Mouse (Mus musculus): ENCODE measurements around the gene P2rx5.
A peak's percentile ranks its signal among the peaks of the same experiment; 100 is the strongest.

P2rx5 gene

GRCm38 (mm10) chr11:73176608-73177508 is 16.6 kb downstream of the P2rx5 start, which contains the start of the genes Emc6 and Tax1bp3:
TSS of gene Emc6 (minus strand) at chr11:73177037.
TSS of gene Tax1bp3 (plus strand) at chr11:73177083.
- DNase-seq: peak; percentile 97 to 98

- peak in 1 of 2 experiments; percentile 72 for DNase-seq
Observed at GRCm38 (mm10) chr11:73177509-73177875, 17.3 kb downstream of the P2rx5 start.

GRCm38 (mm10) chr11:73177895-73178294 is 17.7 kb downstream of the P2rx5 start:
- DNase-seq: peak in 1 of 2 experiments; percentile 39

GRCm38 (mm10) chr11:73185872-73186615 is 25.8 kb downstream of the P2rx5 start:
- no peak for DNase-seq

- DNase-seq: no peak
Observed at GRCm38 (mm10) chr11:73187231-73187630, 27.0 kb downstream of the P2rx5 start.

- peak; percentile 74 to 78 for DNase-seq
Observed at GRCm38 (mm10) chr11:73193047-73193446, 32.8 kb downstream of the P2rx5 start.

GRCm38 (mm10) chr11:73194444-73194843 is 34.2 kb downstream of the P2rx5 start:
- DNase-seq: no peak

GRCm38 (mm10) chr11:73198190-73198589 is 38.0 kb downstream of the P2rx5 start:
- no peak for DNase-seq

- DNase-seq: peak; percentile 86 to 88
Observed at GRCm38 (mm10) chr11:73198603-73199229, 38.5 kb downstream of the P2rx5 start, which contains the start of gene Ctns. TSS of gene Ctns (minus strand) at chr11:73199042.

GRCm38 (mm10) chr11:73199230-73199712 is 39.0 kb downstream of the P2rx5 start, which contains the start of gene Shpk:
TSS of gene Shpk (plus strand) at chr11:73199460.
- peak; percentile 98 for DNase-seq

GRCm38 (mm10) chr11:73199879-73200278 is 39.7 kb downstream of the P2rx5 start:
- DNase-seq: no peak

GRCm38 (mm10) chr11:73201021-73201420 is 40.8 kb downstream of the P2rx5 start:
- no peak for DNase-seq

- DNase-seq: peak in 1 of 2 experiments; percentile 29
Observed at GRCm38 (mm10) chr11:73201597-73201996, 41.4 kb downstream of the P2rx5 start.

GRCm38 (mm10) chr11:73203895-73204294 is 43.7 kb downstream of the P2rx5 start:
- DNase-seq: no peak

GRCm38 (mm10) chr11:73205194-73205593 is 45.0 kb downstream of the P2rx5 start:
- no peak for DNase-seq

- no peak for DNase-seq
Observed at GRCm38 (mm10) chr11:73207621-73208020, 47.4 kb downstream of the P2rx5 start.

- DNase-seq: peak; percentile 56 to 71
Observed at GRCm38 (mm10) chr11:73213956-73214355, 53.7 kb downstream of the P2rx5 start.

GRCm38 (mm10) chr11:73219671-73220070 is 59.5 kb downstream of the P2rx5 start:
- no peak for DNase-seq

GRCm38 (mm10) chr11:73220651-73221050 is 60.4 kb downstream of the P2rx5 start:
- DNase-seq: no peak
